Mouse (Mus musculus) erythroid progenitor cell, adult 5-6 weeks (primary cell): ENCODE measurements around the gene Hmx2. TPM values are rescaled to one million over a fixed set of nuclear protein-coding genes. Genes with fewer than 3 reads are reported as not detected.
A peak's percentile ranks its signal among the peaks of the same experiment; 100 is the strongest.

ENCODE experiments used
- ATAC-seq: replicated peaks from 2 replicates; pipeline ENCODE4 v1.8.0; 2016; ENCODE audit warnings: moderate number of reproducible peaks, mild to moderate bottlenecking, moderate TSS enrichment, inconsistent platforms; ENCODE audit not compliant: poor library complexity, low FRiP score, severe bottlenecking
- total RNA-seq, 2 experiments: library from RNA; stranded (forward) in 1 of 2; stranded (reverse) in 1 of 2; fragments of 150-400 nt in 1 of 2; fragments of 186-747, 209-891 nt in 1 of 2; gene quantifications; 2 replicates each; pipeline versions ENCODE4 v1.2.3 to v1.2.4; 2015 to 2017; ENCODE audit warnings: low replicate concordance in 2 of 2

Gene Hmx2
- total RNA-seq, 2 experiments from 2014 or later = not detected

DNA sequence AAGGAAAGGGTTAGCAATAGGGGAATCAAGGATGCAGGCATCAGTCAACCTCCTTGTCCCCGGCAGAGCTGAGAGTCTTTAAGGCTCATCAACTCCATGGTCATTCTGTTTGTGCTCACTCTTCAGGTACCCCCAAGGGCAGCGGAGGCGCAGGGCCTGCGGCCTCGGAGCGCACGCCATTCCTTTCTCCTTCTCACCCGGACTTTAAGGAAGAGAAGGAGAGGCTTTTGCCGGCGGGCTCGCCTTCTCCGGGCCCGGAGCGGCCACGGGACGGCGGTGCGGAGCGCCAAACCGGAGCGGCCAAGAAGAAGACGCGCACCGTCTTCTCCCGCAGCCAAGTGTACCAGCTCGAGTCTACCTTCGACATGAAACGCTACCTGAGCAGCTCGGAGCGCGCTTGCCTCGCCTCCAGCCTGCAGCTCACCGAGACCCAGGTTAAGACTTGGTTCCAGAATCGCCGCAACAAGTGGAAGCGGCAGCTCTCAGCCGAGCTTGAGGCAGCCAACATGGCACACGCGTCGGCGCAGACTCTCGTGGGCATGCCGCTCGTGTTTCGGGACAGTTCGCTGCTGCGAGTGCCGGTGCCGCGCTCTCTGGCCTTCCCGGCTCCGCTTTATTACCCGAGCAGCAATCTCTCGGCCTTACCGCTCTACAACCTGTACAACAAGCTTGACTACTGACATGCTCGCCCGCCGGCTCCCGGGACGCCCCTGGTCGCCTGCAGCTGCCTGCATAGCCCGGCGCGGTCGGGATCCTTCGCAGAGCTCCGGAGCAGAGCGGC, 6.9 kb downstream of the Hmx2 start:
- ATAC-seq = no peak

GRCm38 (mm10) chr7:131556116-131556515, 7.5 kb downstream of the Hmx2 start:
- ATAC-seq = no peak

DNA sequence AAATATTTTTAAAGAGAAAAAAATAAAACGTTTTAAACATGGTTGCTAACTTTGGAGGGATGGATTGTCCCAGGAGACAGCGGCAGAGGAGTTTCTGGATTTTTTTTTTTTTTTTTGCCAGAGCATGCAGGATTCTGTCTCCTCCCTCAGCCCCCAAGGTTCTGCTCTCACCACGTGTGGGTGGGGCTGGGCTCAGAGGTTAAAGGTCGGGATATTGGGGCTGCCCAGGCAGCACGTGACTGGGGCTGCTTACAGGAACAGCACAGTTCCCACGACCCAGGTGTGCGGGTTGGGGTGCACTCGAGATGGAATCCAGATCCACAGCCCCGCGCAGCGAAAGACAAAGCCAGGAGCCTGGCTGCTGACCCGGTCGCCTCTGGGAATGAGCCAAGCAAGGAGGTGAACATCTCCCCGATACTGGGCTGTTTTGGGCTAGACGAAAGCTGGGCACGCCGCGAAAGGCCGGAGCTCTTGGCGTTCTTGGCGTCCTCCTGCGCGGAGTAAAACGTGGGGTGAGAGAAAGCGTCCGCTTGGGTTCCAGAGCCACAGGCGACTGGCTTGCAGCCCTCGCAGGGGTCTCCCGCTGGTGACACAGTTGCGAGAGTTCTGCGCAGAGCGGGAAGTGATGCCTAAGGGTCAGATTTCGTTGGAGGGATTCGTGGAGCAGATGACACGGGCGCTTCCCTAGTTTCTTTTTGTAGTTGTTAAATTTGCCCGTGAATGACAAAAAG, 8.1 kb downstream of the Hmx2 start:
- ATAC-seq = no peak

DNA sequence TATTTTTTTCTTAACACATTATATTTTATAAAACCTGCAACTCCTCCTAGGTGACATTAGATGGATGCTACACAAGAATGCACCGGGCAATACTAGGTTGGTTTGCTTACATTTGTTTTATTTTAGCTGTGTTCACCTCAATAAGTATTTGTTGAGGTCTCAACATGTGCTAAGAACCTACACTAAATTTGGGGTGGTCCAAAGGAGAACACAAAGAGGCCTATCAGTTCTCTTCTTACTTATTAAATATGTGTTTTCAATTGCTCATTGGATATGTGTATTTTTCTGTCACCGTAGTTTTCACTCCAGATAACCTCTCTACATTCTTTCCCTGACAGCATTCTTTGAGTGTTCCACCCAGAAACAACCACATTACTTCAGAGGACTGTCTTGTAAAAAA, 9.2 kb downstream of the Hmx2 start:
- ATAC-seq = no peak

GRCm38 (mm10) chr7:131559986-131560696, 11.6 kb downstream of the Hmx2 start, which contains the start of gene Bub3:
Gene Bub3 (plus strand): TSS chr7:131560222.
- ATAC-seq = peak; percentile 92

DNA sequence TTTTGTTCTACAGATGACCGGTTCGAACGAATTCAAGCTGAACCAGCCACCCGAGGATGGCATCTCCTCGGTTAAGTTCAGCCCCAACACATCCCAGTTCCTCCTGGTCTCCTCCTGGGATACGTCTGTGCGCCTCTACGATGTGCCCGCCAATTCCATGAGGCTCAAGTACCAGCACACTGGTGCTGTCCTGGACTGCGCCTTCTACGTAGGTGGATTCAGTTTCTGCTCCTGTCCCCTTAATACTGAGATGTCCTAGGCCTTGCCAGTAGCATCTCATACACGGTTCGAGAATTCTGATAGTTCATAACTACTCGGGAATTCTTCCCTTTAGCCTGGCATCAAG, 12.1 kb downstream of the Hmx2 start:
- peak; percentile 65 for ATAC-seq

GRCm38 (mm10) chr7:131575246-131575645, 26.7 kb downstream of the Hmx2 start:
- no peak for ATAC-seq

DNA sequence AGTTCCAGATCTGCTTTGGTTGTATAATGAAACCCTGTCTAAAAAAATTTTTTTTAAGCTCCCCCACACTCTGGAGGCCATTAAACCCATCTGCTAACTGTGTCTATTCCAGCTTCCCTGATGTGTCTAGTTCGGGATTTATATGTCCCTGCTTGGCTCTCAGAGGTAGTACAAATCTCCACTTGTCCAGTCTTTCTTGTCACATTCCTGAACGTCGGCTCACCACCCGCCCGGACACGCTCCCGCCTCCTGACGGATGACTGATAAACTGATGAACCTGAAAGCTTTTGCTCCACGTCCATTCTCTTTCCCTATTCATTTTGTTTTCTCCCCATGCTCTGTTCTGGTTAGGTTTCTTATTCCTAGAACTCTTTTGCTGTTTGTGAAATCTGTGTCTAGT, 33.6 kb downstream of the Hmx2 start:
- ATAC-seq = no peak

DNA sequence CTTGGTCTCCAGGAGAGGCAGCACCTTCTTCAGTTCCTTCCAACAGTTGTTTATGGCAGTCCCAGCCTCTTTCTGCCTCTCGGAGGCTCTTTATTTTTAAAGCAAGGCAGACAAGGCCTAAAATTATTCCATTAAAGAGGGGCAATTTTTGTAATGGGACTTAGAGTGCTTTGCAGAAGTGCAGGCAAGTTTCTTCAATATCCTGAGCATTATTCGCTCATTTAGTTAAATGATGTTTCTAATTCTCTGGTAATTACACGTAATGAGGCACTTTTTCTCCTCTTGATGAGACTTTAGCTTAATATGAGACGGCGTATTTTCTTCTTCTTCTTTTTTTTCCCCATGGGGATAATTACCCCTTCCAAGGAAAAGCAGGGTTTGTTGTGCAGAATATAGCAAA, 37.0 kb downstream of the Hmx2 start:
- no peak for ATAC-seq

- no peak for ATAC-seq
Observed at GRCm38 (mm10) chr7:131597779-131598482, 49.4 kb downstream of the Hmx2 start.

- no peak for ATAC-seq
Observed at GRCm38 (mm10) chr7:131598483-131598824, 49.9 kb downstream of the Hmx2 start.

DNA sequence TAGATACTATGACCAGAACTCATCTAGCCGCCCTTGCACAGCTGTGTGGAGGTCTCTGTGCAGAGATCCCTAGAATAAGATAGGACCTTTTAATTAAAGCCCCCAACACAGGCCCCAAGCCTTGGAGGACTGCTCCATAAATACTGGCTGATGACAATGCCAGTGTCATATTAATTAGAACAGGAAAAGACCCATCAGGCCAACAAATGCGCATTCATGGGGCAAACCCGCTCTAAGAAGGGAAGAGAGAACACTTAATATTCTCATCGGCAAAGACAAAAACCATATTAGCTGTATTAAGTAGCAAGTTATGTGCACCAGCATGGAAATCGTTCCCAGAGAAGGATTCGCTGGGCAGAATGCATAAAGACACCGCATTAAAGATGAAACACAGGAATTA, 53.5 kb downstream of the Hmx2 start:
- no peak for ATAC-seq

GRCm38 (mm10) chr7:131603186-131603585, 54.6 kb downstream of the Hmx2 start:
- no peak for ATAC-seq

- no peak for ATAC-seq
Observed at GRCm38 (mm10) chr7:131604946-131605345, 56.4 kb downstream of the Hmx2 start.

- ATAC-seq = no peak
Observed at GRCm38 (mm10) chr7:131605481-131605880, 56.9 kb downstream of the Hmx2 start.

Other genes with a start within 250 kb of the Hmx2 start
- not detected in 2 replicates for gene Cuzd1, start 226.5 kb upstream of the Hmx2 start, total RNA-seq (2015; ENCODE audit: low replicate concordance)
- not detected in 2 replicates for gene Cuzd1, start 226.5 kb upstream of the Hmx2 start, total RNA-seq (2017; ENCODE audit: low replicate concordance)
- not detected in 2 replicates for gene Fam24b, start 219.3 kb upstream of the Hmx2 start, total RNA-seq (2015; ENCODE audit: low replicate concordance)
- not detected in 2 replicates for gene Fam24b, start 219.3 kb upstream of the Hmx2 start, total RNA-seq (2017; ENCODE audit: low replicate concordance)
- not detected in 2 replicates for gene Fam24a, start 214.9 kb upstream of the Hmx2 start, total RNA-seq (2015; ENCODE audit: low replicate concordance)
- gene Fam24a, start 214.9 kb upstream of the Hmx2 start, total RNA-seq (2017; ENCODE audit: low replicate concordance) = not detected in 2 replicates
- gene 2310057M21Rik, start 186.0 kb upstream of the Hmx2 start, total RNA-seq (2015; ENCODE audit: low replicate concordance) = 4.3 and 9.2 TPM in 2 replicates
- gene 2310057M21Rik, start 186.0 kb upstream of the Hmx2 start, total RNA-seq (2017; ENCODE audit: low replicate concordance) = 5.6 and 6.0 TPM in 2 replicates
- gene Pstk, start 177.6 kb upstream of the Hmx2 start, total RNA-seq (2015; ENCODE audit: low replicate concordance) = 3.6 and 15.9 TPM in 2 replicates
- 3.3 and 4.5 TPM in 2 replicates for gene Pstk, start 177.6 kb upstream of the Hmx2 start, total RNA-seq (2017; ENCODE audit: low replicate concordance)
- gene Ikzf5, start 138.3 kb upstream of the Hmx2 start, total RNA-seq (2015; ENCODE audit: low replicate concordance) = 53.3 and 72.9 TPM in 2 replicates
- 46.1 and 50.6 TPM in 2 replicates for gene Ikzf5, start 138.3 kb upstream of the Hmx2 start, total RNA-seq (2017; ENCODE audit: low replicate concordance)
- gene Acadsb, start 138.2 kb upstream of the Hmx2 start, total RNA-seq (2015; ENCODE audit: low replicate concordance) = 1.7 and 10.1 TPM in 2 replicates
- gene Acadsb, start 138.2 kb upstream of the Hmx2 start, total RNA-seq (2017; ENCODE audit: low replicate concordance) = 12.9 and 18.9 TPM in 2 replicates
- gene Hmx3, start 5.9 kb upstream of the Hmx2 start, total RNA-seq (2015; ENCODE audit: low replicate concordance) = not detected in 2 replicates
- not detected in 2 replicates for gene Hmx3, start 5.9 kb upstream of the Hmx2 start, total RNA-seq (2017; ENCODE audit: low replicate concordance)
- 177 and 201 TPM in 2 replicates for gene Bub3, start 11.4 kb downstream of the Hmx2 start, total RNA-seq (2015; ENCODE audit: low replicate concordance)
- 147 and 174 TPM in 2 replicates for gene Bub3, start 11.4 kb downstream of the Hmx2 start, total RNA-seq (2017; ENCODE audit: low replicate concordance)